Mouse (Mus musculus): ENCODE measurements around the gene Ifitm1. TPM values are rescaled to one million over a fixed set of nuclear protein-coding genes. Genes with fewer than 3 reads are reported as not detected.
"Not testable (repeated sequence)": the region's sequence is repeated elsewhere in the genome, so short reads cannot be mapped to it uniquely, and the experiment has no call there.

Ifitm1 gene
- polyA plus RNA-seq, 1 experiment from 2014 or later = 76.6 TPM

DNA sequence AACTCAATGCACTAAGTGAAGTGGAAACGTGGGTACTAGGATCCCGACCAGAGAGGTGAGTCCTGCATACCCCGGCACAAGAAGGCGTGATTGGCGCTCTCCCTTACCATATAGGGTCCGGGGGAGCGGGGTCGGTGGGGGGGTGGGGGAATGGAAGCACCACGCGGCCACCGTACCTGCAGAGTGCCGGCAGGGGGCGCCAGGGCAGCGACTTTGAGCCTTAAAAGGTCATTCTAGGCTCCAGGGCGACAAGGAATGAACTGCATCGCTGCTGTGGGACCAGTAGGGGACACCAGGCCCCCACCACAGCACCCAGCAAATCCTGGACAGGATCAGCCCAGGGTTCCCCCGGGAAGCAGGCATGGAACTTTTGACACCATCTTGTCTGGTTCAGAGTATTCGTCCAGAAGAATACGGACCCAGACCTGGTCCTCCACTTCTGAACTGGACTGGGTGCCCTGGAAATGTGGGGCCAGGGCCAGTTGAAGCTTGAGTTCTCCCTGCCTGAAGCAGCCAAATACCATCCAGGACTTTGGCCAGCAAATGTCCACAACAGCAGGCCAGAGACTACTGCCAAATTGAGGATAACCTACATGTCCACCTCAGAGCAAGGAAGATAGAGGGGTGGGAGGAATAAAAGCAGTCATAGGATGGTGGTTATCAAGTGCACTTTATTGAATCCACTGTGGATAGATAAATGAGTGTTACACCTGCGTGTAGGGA is 42.1 kb downstream of the Ifitm1 start:
- H3K4me3 ChIP-seq (ENCODE audit: low read depth, low read length) = peak overlapping the region; percentile 15
- peaks cover 8% of the 10 kb centered on the region; the same call in 1 of the 2 replicates for H3K4me1 ChIP-seq (ENCODE audit: control insufficient read depth, insufficient read depth, low read length)
- 11% methylated on average over 20 of the region's 20 CpGs for WGBS
- DNase-seq (ENCODE audit: low spot score) (peak; percentile 86), ATAC-seq (ENCODE audit: low read depth) (peak; percentile 55; the same call in 1 of the 2 replicates)
- H3K9ac ChIP-seq (ENCODE audit: low read depth, low read length) = no peak overlapping the region
- H3K27ac ChIP-seq (replicated peaks; ENCODE audit: low read depth, low read length) = no peak overlapping the region
- H3K4me2 ChIP-seq (ENCODE audit: low read depth, low read length) = peak overlapping the region; percentile 59
- H3K36me3 ChIP-seq (ENCODE audit: control insufficient read depth, insufficient read depth, low read length) = no peaks in the 10 kb centered on the region
- no peaks in the 10 kb centered on the region for H3K27me3 ChIP-seq (replicated peaks; ENCODE audit: control insufficient read depth, insufficient read depth, low read length)
- no peaks in the 10 kb centered on the region for H3K9me3 ChIP-seq (ENCODE audit: control insufficient read depth, low read length)

DNA sequence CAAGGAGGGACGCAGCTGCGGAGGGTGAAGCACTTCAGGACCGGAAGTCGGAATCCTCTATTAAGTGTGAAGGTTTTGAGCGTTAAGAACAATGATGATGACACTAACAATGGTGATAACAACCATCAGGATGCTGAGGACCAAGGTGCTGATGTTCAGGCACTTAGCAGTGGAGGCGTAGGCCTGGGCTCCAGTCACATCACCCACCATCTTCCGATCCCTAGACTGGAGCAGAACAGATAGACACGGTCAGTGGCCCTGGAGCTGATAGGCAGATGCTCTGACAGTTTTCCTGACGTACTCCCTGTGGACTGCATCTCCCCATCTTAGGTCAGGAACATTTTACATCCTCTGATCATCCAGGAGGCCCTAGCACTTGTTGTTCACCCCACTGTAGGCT is 42.6 kb downstream of the Ifitm1 start:
- DNase-seq (ENCODE audit: low spot score) (no peak), ATAC-seq (ENCODE audit: low read depth) (no peak)
- Histone ChIP-seq H3K4me3 (ENCODE audit: low read depth, low read length) (peak overlapping the region; percentile 42), H3K4me2 (ENCODE audit: low read depth, low read length) (peak overlapping the region; percentile 59), H3K27ac (replicated peaks; ENCODE audit: low read depth, low read length) (no peak overlapping the region), H3K4me1 (ENCODE audit: control insufficient read depth, insufficient read depth, low read length) (peaks cover 8% of the 10 kb centered on the region; the same call in 1 of the 2 replicates), H3K36me3 (ENCODE audit: control insufficient read depth, insufficient read depth, low read length) (no peaks in the 10 kb centered on the region), H3K27me3 (replicated peaks; ENCODE audit: control insufficient read depth, insufficient read depth, low read length) (no peaks in the 10 kb centered on the region), H3K9me3 (ENCODE audit: control insufficient read depth, low read length) (no peaks in the 10 kb centered on the region), H3K9ac (ENCODE audit: low read depth, low read length) (peak overlapping the region; percentile 69; the same call in 1 of the 2 replicates)
- 85% methylated on average over 9 of the region's 9 CpGs for WGBS

DNA sequence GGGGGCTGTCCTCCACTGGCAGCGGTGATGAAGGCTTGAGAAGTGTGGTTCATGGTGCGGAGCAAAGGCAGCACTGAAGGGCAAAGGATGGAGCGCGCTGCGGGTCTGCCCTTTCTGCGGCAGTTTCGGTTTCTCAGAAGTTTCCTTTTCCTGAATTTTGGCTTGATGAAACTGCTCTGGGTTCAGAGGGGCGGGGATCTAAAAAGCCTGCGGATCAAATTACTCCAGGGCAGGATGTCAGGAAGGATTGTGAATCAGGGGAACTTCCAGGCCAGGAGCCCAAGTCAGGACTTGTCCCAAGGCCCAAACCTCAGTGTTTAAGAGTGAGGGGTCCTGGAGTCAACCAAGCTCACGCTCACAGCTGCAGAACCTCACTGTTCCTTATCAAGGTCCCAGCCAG is 43.6 kb downstream of the Ifitm1 start, which contains the start of gene Ifitm3:
Gene Ifitm3 (minus strand): TSS at position 178 of the 400 bp plus-strand sequence.
- peak within 1 kb of the TSS; percentile 59 for H3K4me2 ChIP-seq (ENCODE audit: low read depth, low read length)
- 8% methylated on average over 10 of the region's 10 CpGs for WGBS
- H3K9ac ChIP-seq (ENCODE audit: low read depth, low read length) = peak within 1 kb of the TSS; percentile 69
- H3K4me3 ChIP-seq (ENCODE audit: low read depth, low read length) = peak within 1 kb of the TSS; percentile 42
- ATAC-seq (ENCODE audit: low read depth) (no peak), DNase-seq (ENCODE audit: low spot score) (peak; percentile 87)
- peaks cover 8% of the 10 kb centered on the region; the same call in 1 of the 2 replicates for H3K4me1 ChIP-seq (ENCODE audit: control insufficient read depth, insufficient read depth, low read length)
- no peaks in the 10 kb centered on the region for H3K36me3 ChIP-seq (ENCODE audit: control insufficient read depth, insufficient read depth, low read length)
- no peaks in the 10 kb centered on the region for H3K9me3 ChIP-seq (ENCODE audit: control insufficient read depth, low read length)
- peak within 1 kb of the TSS; percentile 78 for H3K27ac ChIP-seq (replicated peaks; ENCODE audit: low read depth, low read length)
- H3K27me3 ChIP-seq (replicated peaks; ENCODE audit: control insufficient read depth, insufficient read depth, low read length) = no peaks in the 10 kb centered on the region

DNA sequence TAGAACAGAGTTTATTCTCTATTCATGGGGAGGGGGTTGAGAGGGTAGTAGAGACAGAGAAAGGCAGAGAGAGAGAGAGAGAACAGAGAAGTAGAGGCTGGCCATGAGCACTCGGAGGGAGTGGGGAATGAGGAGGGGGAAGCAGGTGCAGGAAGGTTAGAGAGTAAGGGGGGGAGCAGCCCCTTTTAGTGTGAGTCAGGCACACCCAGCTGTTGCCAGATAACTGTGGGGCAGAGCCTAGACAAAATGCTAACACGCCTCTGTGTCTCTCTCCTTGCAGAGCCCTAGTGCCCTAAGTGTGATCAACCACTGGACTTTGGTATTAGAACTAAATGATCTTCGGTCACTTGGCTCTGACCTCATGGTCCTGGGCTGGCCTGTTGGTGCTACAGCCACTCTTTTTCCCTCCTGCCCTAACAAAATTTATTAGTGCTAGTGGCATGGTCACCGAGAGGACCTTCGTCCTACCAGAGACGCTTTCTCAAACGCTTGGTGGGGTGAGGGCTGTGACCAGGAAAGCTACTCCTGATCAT is 44.3 kb downstream of the Ifitm1 start:
- Histone ChIP-seq H3K4me3 (ENCODE audit: low read depth, low read length) (no peak overlapping the region), H3K27ac (replicated peaks; ENCODE audit: low read depth, low read length) (peak overlapping the region; percentile 78), H3K4me2 (ENCODE audit: low read depth, low read length) (no peak overlapping the region; the same call in 1 of the 2 replicates), H3K27me3 (replicated peaks; ENCODE audit: control insufficient read depth, insufficient read depth, low read length) (no peaks in the 10 kb centered on the region), H3K9me3 (ENCODE audit: control insufficient read depth, low read length) (no peaks in the 10 kb centered on the region), H3K4me1 (ENCODE audit: control insufficient read depth, insufficient read depth, low read length) (peaks cover 8% of the 10 kb centered on the region; the same call in 1 of the 2 replicates), H3K9ac (ENCODE audit: low read depth, low read length) (no peak overlapping the region), H3K36me3 (ENCODE audit: control insufficient read depth, insufficient read depth, low read length) (no peaks in the 10 kb centered on the region)
- ATAC-seq (ENCODE audit: low read depth) (no peak), DNase-seq (ENCODE audit: low spot score) (no peak)
- 86% methylated on average over 7 of the region's 7 CpGs for WGBS

DNA sequence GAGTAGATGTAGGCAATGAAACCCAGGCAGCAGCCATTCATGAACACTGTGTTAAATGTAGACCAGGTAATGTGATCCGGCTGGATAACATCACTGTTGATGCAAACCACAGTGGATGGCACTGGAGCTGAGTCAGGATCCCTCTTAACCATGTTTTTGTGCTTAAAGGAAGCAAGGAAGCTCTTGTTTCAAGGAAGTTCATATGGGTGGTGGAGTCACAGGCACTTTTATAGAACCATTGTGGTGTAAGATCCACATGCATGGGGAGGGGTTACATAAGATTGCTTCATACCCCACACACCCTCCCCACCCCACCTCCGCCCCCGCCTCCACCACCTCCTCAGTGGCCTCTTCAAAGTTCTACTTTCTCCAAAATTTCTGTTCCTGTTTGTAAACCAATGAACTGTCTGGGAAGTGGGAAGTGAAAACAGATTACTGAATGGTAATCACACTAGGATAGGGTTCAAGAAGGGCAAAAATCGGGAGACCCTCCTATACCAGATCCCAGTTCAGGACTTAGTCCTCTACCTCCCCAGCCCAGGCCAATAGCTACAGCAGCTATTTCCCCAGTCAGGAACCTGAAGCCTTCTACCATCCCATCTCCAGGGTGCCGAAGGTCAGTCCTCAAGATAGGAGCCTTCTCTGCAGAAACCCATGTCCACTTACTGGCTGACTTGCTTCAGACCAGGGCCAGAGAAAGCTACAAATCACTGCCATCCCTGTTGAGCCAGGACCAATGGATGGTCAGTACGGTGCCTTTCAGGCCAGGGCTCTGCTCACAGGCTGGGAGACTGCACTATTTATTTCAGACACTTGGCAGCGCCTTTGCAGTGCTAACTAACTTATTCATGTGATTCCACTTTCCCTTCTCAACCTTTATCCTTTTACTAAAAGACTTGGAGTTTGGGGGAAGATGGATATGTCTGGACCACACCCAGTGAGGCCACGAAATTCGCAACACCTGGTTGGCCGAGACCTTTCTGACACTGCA is 50.0 kb downstream of the Ifitm1 start:
- H3K27ac ChIP-seq (replicated peaks; ENCODE audit: low read depth, low read length) = no peak overlapping the region
- no peaks in the 10 kb centered on the region for H3K9me3 ChIP-seq (ENCODE audit: control insufficient read depth, low read length)
- ATAC-seq (ENCODE audit: low read depth) (no peak), DNase-seq (ENCODE audit: low spot score) (no peak)
- no peak overlapping the region for H3K9ac ChIP-seq (ENCODE audit: low read depth, low read length)
- no peaks in the 10 kb centered on the region for H3K4me1 ChIP-seq (ENCODE audit: control insufficient read depth, insufficient read depth, low read length)
- no peaks in the 10 kb centered on the region for H3K27me3 ChIP-seq (replicated peaks; ENCODE audit: control insufficient read depth, insufficient read depth, low read length)
- WGBS = 86% methylated on average over 10 of the region's 10 CpGs
- no peak overlapping the region for H3K4me2 ChIP-seq (ENCODE audit: low read depth, low read length)
- H3K36me3 ChIP-seq (ENCODE audit: control insufficient read depth, insufficient read depth, low read length) = no peaks in the 10 kb centered on the region
- no peak overlapping the region for H3K4me3 ChIP-seq (ENCODE audit: low read depth, low read length)

DNA sequence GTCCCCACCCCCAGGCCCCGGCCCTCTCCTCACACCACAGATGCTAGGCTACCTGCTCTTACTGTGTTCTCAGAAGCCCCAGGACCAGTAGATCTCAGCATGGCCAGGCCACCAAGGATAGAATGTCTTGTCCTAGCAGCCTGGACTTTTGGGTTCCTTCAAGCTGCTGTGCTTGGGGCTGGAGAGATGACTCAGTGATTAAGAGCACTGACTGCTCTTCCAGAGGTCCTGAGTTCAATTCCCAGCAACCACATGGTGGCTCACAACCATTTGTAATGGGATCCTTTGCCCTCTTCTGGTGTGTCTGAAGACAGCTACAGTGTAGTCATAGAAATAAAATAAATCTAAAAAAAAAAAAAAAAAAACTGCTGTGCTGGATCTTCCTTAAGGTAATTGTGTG is 50.8 kb downstream of the Ifitm1 start, which contains the start of gene Ifitm6:
Gene Ifitm6 (minus strand): TSS at position 101 of the 400 bp plus-strand sequence.
- H3K4me2 ChIP-seq (ENCODE audit: low read depth, low read length); DNase-seq (ENCODE audit: low spot score); ATAC-seq (ENCODE audit: low read depth); H3K27me3 ChIP-seq (replicated peaks; ENCODE audit: control insufficient read depth, insufficient read depth, low read length); H3K9me3 ChIP-seq (ENCODE audit: control insufficient read depth, low read length); H3K27ac ChIP-seq (replicated peaks; ENCODE audit: low read depth, low read length); H3K9ac ChIP-seq (ENCODE audit: low read depth, low read length); H3K36me3 ChIP-seq (ENCODE audit: control insufficient read depth, insufficient read depth, low read length); H3K4me3 ChIP-seq (ENCODE audit: low read depth, low read length); H3K4me1 ChIP-seq (ENCODE audit: control insufficient read depth, insufficient read depth, low read length): not testable (repeated sequence)
- WGBS = 75% methylated on average over 1 of the region's 1 CpGs

DNA sequence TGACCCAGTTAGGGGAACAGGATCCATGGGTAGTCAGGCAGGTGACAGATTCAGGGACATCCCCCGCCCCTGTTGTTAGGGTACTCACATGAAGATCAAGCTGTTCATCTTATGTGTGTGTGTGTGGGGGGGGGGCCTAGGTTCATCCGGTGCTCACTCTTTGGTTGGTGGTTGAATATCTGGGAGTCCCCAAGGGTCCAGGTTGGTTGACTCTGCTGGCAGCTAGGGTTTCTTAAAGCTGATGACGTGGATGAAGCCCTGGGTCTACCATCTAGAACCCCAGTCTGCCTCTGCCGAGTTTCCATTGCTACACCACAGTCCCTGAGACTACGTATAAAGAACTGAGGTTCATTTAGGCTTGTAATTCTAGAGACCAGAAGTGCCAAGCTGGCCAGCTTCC is 52.0 kb downstream of the Ifitm1 start:
- WGBS = 93% methylated on average over 5 of the region's 5 CpGs
- no peaks in the 10 kb centered on the region for H3K9me3 ChIP-seq (ENCODE audit: control insufficient read depth, low read length)
- H3K27ac ChIP-seq (replicated peaks; ENCODE audit: low read depth, low read length) = no peak overlapping the region
- H3K36me3 ChIP-seq (ENCODE audit: control insufficient read depth, insufficient read depth, low read length) = no peaks in the 10 kb centered on the region
- DNase-seq (ENCODE audit: low spot score) (no peak), ATAC-seq (ENCODE audit: low read depth) (no peak)
- H3K27me3 ChIP-seq (replicated peaks; ENCODE audit: control insufficient read depth, insufficient read depth, low read length) = no peaks in the 10 kb centered on the region
- no peak overlapping the region for H3K4me3 ChIP-seq (ENCODE audit: low read depth, low read length)
- no peaks in the 10 kb centered on the region for H3K4me1 ChIP-seq (ENCODE audit: control insufficient read depth, insufficient read depth, low read length)
- H3K4me2 ChIP-seq (ENCODE audit: low read depth, low read length) = no peak overlapping the region
- no peak overlapping the region for H3K9ac ChIP-seq (ENCODE audit: low read depth, low read length)

Data from embryonic facial prominence, embryonic 14.5 days (tissue).